Mouse (Mus musculus) cortical plate, adult 2 months (tissue): Measurements from ENCODE around the gene Brd3os. TPM values are rescaled to one million over a fixed set of nuclear protein-coding genes. Genes with fewer than 3 reads are reported as not detected.

Experiments
- H3K27ac ChIP-seq: fragments of 200-500 bp; 2 replicates; pipeline ENCODE4 v1.5.1; 2012; ENCODE audit warnings: low read length, control low read depth, inconsistent platforms; ENCODE audit not compliant: insufficient read depth
- H3K4me1 ChIP-seq: fragments of 200-500 bp; 2 replicates; pipeline ENCODE4 v1.6.1; 2011; ENCODE audit warnings: low read length; ENCODE audit not compliant: control insufficient read depth, insufficient read depth
- H3K4me3 ChIP-seq: fragments of 200-500 bp; 2 replicates; pipeline ENCODE4 v1.5.1; 2011; ENCODE audit warnings: mild to moderate bottlenecking, low read length, control low read depth; ENCODE audit not compliant: insufficient read depth
- CTCF ChIP-seq: fragments of 200-500 bp; IDR thresholded peaks from 2 replicates; pipeline ENCODE4 v1.5.1; 2011; ENCODE audit warnings: mild to moderate bottlenecking, control low read depth, low read length; ENCODE audit not compliant: insufficient read depth; ENCODE audit errors: extremely low read depth
- POLR2A ChIP-seq: fragments of 200-500 bp; IDR thresholded peaks from 2 replicates; pipeline ENCODE4 v1.6.1; 2011; ENCODE audit warnings: mild to moderate bottlenecking, low read length, control low read depth; ENCODE audit not compliant: insufficient read depth; ENCODE audit errors: extremely low read depth
- polyA plus RNA-seq: library from polyadenylated mRNA; depleted of rRNA; stranded (reverse); fragments of >200 nt; gene quantifications from 2 replicates; pipeline ENCODE4 v1.2.3, GENCODE M21; 2012

Gene Brd3os
- polyA plus RNA-seq, 1 experiment: 48.0 TPM

DNA sequence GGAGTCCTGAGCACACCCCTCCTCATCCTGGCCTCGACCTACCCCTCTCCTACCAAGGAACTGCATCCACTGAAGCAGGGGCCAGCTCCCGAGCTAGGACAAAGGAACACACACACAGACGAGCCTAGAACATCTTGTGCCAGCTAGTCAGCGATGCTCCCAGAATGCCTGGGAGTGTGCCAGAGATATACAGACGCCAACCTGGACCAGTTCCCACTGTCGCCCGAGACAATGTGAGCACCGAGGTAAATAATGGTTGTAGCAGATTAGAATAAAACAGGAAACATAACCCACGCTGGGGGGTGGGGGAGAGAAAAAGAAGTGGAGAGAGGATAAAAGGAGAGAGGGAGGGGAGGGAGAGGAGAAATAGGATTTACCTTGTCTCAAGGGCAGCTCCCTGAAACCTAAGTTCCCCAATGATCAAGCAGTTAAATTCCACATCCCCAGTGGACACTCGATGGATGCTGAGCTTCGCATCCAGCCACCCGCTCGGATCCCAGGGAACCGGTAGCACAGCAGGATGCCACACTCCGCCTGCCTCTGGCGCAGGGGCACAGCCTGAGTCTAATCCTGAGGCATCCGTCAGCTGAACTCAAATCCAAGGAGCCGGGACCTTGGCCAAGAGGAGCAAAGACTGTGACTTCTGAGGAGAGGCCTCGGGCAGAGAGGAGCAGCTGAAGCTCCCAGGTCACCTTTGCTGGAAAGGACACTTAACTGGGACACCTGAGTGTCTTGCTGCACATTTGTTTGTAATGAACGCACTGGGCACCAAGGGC is 20.6 kb upstream of the Brd3os start:
- Histone ChIP-seq H3K27ac (no peak overlapping the region), H3K4me1 (peaks cover 2% of the 10 kb centered on the region; the same call in 1 of the 2 replicates), H3K4me3 (no peak overlapping the region)
- TF ChIP-seq CTCF (no peak), POLR2A (no peak)

- H3K4me1 ChIP-seq: peaks cover 1% of the 10 kb centered on the region; the same call in 1 of the 2 replicates
- H3K27ac ChIP-seq: no peak overlapping the region
- H3K4me3 ChIP-seq: no peak overlapping the region
- TF ChIP-seq POLR2A: no peak
- no peak for TF ChIP-seq CTCF
Observed at GRCm38 (mm10) chr2:27423596-27423995, 18.5 kb upstream of the Brd3os start.

- H3K4me1 ChIP-seq: no peaks in the 10 kb centered on the region
- H3K27ac ChIP-seq: no peak overlapping the region
- TF ChIP-seq CTCF: no peak
- no peak for TF ChIP-seq POLR2A
Observed at GRCm38 (mm10) chr2:27425161-27425611, 16.9 kb upstream of the Brd3os start.

DNA sequence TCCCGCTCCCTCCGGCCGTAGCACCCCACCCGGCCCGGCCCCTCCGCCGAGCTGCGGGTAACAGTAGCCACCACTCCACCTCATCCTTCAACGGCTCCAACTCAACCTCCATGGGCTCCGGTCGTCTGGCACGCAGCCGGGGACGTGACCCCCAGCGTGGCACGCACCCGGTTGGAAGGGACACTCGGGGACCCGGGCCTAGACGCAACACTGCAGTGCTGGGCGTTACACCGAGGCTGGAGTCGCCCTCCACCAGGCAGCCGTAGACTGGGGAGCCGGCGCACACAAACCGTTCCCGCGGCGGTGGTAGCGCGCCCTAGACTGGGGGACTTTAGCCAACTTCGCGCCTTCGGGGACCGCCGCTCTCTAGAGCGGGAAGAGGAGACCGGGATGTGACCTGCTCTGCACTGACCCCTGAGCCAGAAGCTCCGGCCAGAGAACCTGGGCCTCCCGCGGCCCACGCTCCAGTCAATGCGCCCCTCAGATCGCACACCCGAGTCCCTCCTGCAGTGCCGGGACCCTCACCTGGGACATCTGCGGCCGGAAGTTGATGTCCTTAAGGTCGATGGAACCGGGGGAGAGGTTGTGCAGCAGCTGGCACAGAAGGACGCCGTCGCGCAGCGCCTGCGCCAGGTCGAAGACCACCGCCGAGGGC is 16.2 kb upstream of the Brd3os start:
- Histone ChIP-seq H3K27ac (no peak overlapping the region), H3K4me1 (no peaks in the 10 kb centered on the region), H3K4me3 (peak overlapping the region; percentile 62)
- no peak for TF ChIP-seq CTCF
- TF ChIP-seq POLR2A: no peak

More at GRCm38 (mm10) chr2:27425161-27425611, 16.9 kb upstream of the Brd3os start:
- peak overlapping the region; percentile 62; the same call in 1 of the 2 replicates for H3K4me3 ChIP-seq

- H3K4me1 ChIP-seq: no peaks in the 10 kb centered on the region
- TF ChIP-seq POLR2A (no peak), CTCF (no peak)
- H3K4me3 ChIP-seq: peak overlapping the region; percentile 62
- H3K27ac ChIP-seq: no peak overlapping the region; the same call in 1 of the 2 replicates
Observed at GRCm38 (mm10) chr2:27426406-27426854, 15.7 kb upstream of the Brd3os start.

GRCm38 (mm10) chr2:27426855-27427457 is 15.2 kb upstream of the Brd3os start, which contains the start of gene Vav2:
Gene Vav2, minus strand, starts transcription at chr2:27427033.
- Histone ChIP-seq H3K4me1 (no peaks in the 10 kb centered on the region), H3K4me3 (peak within 1 kb of the TSS; percentile 62), H3K27ac (no peak within 1 kb of the TSS; the same call in 1 of the 2 replicates)
- no peak for TF ChIP-seq POLR2A
- TF ChIP-seq CTCF: no peak

- TF ChIP-seq CTCF (peak; percentile 99), POLR2A (no peak)
- H3K27ac ChIP-seq: no peak overlapping the region
- no peak overlapping the region for H3K4me3 ChIP-seq
- 0 out of 2 replicates have a peak, but pooled peaks cover 1% of the 10 kb centered on the region for H3K4me1 ChIP-seq
Observed at GRCm38 (mm10) chr2:27428071-27428470, 14.1 kb upstream of the Brd3os start.

GRCm38 (mm10) chr2:27430621-27431020 is 11.5 kb upstream of the Brd3os start:
- H3K4me1 ChIP-seq: 0 out of 2 replicates have a peak, but pooled peaks cover 1% of the 10 kb centered on the region
- no peak overlapping the region for H3K27ac ChIP-seq
- no peak overlapping the region for H3K4me3 ChIP-seq
- TF ChIP-seq CTCF (no peak), POLR2A (no peak)

DNA sequence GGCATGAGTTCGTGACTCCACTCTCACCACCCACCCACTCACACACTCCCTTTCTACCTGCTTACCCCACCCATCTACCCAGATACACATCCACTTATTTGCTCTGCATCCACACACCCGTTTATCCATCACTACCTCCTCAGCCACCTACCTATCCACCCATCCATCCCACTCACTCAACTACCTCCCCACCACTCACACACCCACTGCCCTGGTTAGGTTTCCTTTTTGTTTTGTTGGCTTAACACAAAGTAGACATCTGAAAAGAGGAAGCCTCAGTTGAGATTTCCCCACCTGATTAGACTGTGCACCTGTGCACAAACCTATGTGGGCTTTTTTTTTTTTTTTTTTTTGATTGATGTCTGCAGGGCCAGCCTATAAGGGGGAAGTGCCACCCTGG is 9.5 kb upstream of the Brd3os start:
- no peak overlapping the region for H3K4me3 ChIP-seq
- 0 out of 2 replicates have a peak, but pooled peaks cover 1% of the 10 kb centered on the region for H3K4me1 ChIP-seq
- no peak overlapping the region for H3K27ac ChIP-seq
- TF ChIP-seq CTCF (no peak), POLR2A (no peak)

DNA sequence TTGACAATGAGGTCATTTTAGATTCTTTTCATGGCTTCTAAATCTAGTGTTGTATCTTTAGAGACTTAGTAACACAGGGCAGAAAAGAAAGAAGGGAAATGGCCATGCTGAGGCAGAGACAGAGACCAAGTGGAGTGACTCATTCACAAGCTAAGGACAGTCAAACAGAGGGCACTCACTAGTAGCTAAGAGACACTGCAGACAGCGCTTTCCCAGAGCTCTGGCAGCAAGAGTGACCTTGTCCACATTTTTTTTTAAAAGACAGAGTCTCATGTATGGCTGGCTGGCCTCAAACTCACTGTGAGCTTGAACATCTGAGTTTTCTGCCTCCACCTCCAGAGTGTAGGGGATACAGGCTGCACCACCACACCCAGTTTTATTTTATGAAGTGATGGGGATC is 4.2 kb upstream of the Brd3os start:
- Histone ChIP-seq H3K4me3 (no peak overlapping the region), H3K27ac (no peak overlapping the region), H3K4me1 (no peaks in the 10 kb centered on the region)
- TF ChIP-seq POLR2A (no peak), CTCF (no peak)
